Mouse (Mus musculus) kidney, adult 2 months (tissue): ENCODE measurements around the gene Aox3. TPM values are rescaled to one million over a fixed set of nuclear protein-coding genes. Genes with fewer than 3 reads are reported as not detected.

Source experiments
- DNase-seq: peaks from one replicate; pipeline ENCODE4 v3.0.0; 2021
- H3K27ac ChIP-seq: fragments of 200-500 bp; 2 replicates; pipeline ENCODE4 v1.5.1; 2012; ENCODE audit warnings: low read depth, low read length, control low read depth, inconsistent platforms; ENCODE audit not compliant: insufficient read depth
- H3K27me3 ChIP-seq: fragments of 200-500 bp; replicated peaks from 2 replicates; pipeline ENCODE4 v1.6.1; 2012; ENCODE audit warnings: mild to moderate bottlenecking, moderate library complexity, low read length, inconsistent platforms; ENCODE audit not compliant: control insufficient read depth, insufficient read depth
- H3K36me3 ChIP-seq: fragments of 200-500 bp; 2 replicates; pipeline ENCODE4 v1.6.1; 2012; ENCODE audit warnings: mild to moderate bottlenecking, moderate library complexity, low read length, inconsistent platforms; ENCODE audit not compliant: control insufficient read depth, insufficient read depth
- H3K4me1 ChIP-seq: fragments of 200-500 bp; 2 replicates; pipeline ENCODE4 v1.6.1; 2011; ENCODE audit warnings: low read length; ENCODE audit not compliant: control insufficient read depth, insufficient read depth
- H3K4me3 ChIP-seq: fragments of 200-500 bp; 2 replicates; pipeline ENCODE4 v1.5.1; 2011; ENCODE audit warnings: mild to moderate bottlenecking, low read depth, low read length, control low read depth; ENCODE audit not compliant: insufficient read depth
- CTCF ChIP-seq: fragments of 200-500 bp; conservative IDR thresholded peaks from 2 replicates; pipeline ENCODE4 v1.5.1; 2011; ENCODE audit warnings: low read depth, mild to moderate bottlenecking, control low read depth, low read length, moderate library complexity, mixed read lengths; ENCODE audit not compliant: insufficient read depth, insufficient read length
- POLR2A ChIP-seq: fragments of 200-500 bp; IDR thresholded peaks from one replicate; pipeline ENCODE4 v1.6.1; 2011; ENCODE audit warnings: low read depth, low read length, control low read depth
- WGBS: fragments of 180-500 bp; shearing (Covaris S2); methylation state at CpG from one replicate; pipeline ENCODE4 v1.1.7; 2018; 5-methylcytosine and 5-hydroxymethylcytosine counted together
- polyA plus RNA-seq: library from polyadenylated mRNA; depleted of rRNA; stranded (reverse); fragments of >200 nt; gene quantifications from 2 replicates; pipeline ENCODE4 v1.2.3, GENCODE M21; 2012

The Aox3 gene
- polyA plus RNA-seq, 1 experiment, result 1.1 TPM

- Histone ChIP-seq H3K4me3 (no peak overlapping the region), H3K27ac (no peak overlapping the region), H3K36me3 (no peaks in the 10 kb centered on the region), H3K27me3 (no peaks in the 10 kb centered on the region), H3K4me1 (no peaks in the 10 kb centered on the region)
- WGBS, result 81% methylated on average over 6 of the region's 6 CpGs
- TF ChIP-seq CTCF (no peak), POLR2A (no peak)
- DNase-seq, result no peak
These were observed 108.1 kb downstream of the Aox3 start for GRCm38 (mm10) chr1:58221070-58221469.

GRCm38 (mm10) chr1:58221879-58222278, 108.9 kb downstream of the Aox3 start:
- TF ChIP-seq CTCF (no peak), POLR2A (no peak)
- Histone ChIP-seq H3K27ac (no peak overlapping the region), H3K27me3 (no peaks in the 10 kb centered on the region), H3K4me3 (no peak overlapping the region), H3K4me1 (no peaks in the 10 kb centered on the region), H3K36me3 (no peaks in the 10 kb centered on the region)
- 74% methylated on average over 5 of the region's 5 CpGs for WGBS
- no peak for DNase-seq

DNA sequence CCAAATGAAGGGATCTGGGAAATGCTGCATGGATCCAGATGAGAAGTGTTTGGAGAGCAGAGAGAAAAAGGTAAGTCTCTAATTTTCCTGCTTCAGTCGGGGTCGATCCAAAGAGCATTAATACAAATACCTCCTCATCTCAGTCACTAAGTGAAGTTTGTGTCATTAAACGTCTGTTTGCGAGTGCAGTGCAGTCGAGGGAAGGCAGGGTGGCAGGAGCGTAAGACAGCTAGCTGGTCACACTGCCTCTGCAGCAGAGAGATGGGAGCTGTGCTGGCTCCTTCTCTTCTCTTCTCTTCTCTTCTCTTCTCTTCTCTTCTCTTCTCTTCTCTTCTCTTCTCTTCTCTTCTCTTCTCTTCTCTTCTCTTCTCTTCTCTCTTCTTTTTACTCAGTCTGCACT, 115.2 kb downstream of the Aox3 start:
- Histone ChIP-seq H3K36me3 (no peaks in the 10 kb centered on the region), H3K27ac (no peak overlapping the region), H3K4me3 (no peak overlapping the region), H3K27me3 (no peaks in the 10 kb centered on the region), H3K4me1 (no peaks in the 10 kb centered on the region)
- 72% methylated on average over 6 of the region's 6 CpGs for WGBS
- DNase-seq, result no peak
- TF ChIP-seq POLR2A (no peak), CTCF (no peak)

DNA sequence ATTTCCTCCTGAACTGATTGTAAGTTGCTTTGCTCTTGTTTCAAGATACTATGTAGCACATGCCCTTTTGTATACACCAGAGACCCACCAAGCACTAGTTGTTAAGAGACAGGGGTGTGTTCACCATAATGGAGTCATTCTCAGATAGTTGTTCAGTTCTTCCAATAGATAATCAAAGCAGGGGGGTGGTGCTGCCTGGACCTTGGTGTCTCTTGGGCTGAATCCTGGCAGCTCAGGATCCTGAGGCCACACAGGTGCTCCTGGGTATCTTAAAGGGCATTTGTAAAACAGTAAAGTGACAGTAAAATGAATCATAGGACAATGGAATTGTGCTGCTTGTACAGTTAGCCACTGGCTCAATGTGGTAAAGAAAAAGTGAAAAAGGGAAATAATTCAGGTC, 116.0 kb downstream of the Aox3 start:
- H3K27ac ChIP-seq, result no peak overlapping the region
- TF ChIP-seq CTCF (no peak), POLR2A (no peak)
- no peaks in the 10 kb centered on the region for H3K4me1 ChIP-seq
- no peaks in the 10 kb centered on the region for H3K36me3 ChIP-seq
- no peaks in the 10 kb centered on the region for H3K27me3 ChIP-seq
- no peak for DNase-seq
- no peak overlapping the region for H3K4me3 ChIP-seq

DNA sequence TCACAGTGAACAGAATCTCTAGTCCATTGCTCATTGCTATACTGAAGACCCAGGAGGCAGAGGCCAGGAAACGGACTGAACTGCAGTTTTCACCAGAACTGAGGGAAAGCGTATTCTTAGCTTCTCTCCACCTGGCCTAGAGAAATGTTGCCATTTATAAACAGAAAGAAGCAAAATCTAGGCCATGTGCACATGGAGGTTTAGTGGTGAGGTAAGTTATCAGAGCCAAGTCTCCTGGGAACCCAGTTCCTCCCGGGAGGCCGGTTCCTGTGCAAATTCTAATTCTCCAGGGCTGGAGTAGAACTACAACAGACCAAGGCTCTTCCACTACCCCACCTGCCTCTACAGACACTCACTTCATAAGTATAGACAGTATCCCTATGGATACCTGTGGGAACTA, 116.8 kb downstream of the Aox3 start:
- Histone ChIP-seq H3K27me3 (no peaks in the 10 kb centered on the region), H3K27ac (no peak overlapping the region), H3K4me1 (no peaks in the 10 kb centered on the region), H3K36me3 (no peaks in the 10 kb centered on the region), H3K4me3 (no peak overlapping the region)
- 86% methylated on average over 4 of the region's 4 CpGs for WGBS
- no peak for TF ChIP-seq CTCF
- TF ChIP-seq POLR2A, result no peak
- DNase-seq, result no peak

GRCm38 (mm10) chr1:58230542-58230941, 117.6 kb downstream of the Aox3 start:
- Histone ChIP-seq H3K4me3 (no peak overlapping the region), H3K27me3 (no peaks in the 10 kb centered on the region), H3K27ac (no peak overlapping the region), H3K4me1 (no peaks in the 10 kb centered on the region), H3K36me3 (no peaks in the 10 kb centered on the region)
- WGBS, result 54% methylated on average over 5 of the region's 5 CpGs
- no peak for DNase-seq
- TF ChIP-seq CTCF, result no peak
- TF ChIP-seq POLR2A, result no peak

DNA sequence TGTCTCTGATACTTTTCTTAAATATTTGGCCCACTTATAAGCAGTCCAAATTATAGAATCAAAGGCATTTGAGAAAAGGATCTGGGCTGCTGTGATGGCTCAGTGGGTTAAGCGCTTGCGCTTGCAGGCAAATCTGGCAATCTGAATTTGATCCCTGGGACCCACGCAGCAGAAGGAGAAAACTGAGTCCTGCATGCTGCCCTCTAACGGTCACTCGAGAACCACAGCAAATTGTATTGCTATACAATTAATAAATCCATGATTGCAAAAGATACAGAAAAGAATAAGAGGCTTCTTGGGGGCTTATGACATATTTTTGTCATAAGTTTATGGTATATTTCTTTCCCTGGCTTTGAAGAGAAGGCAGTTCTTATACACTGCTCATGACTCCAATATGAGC, 122.5 kb downstream of the Aox3 start:
- H3K4me3 ChIP-seq, result no peak overlapping the region
- WGBS, result 44% methylated on average over 5 of the region's 5 CpGs

More for the DNA sequence above, 122.5 kb downstream of the Aox3 start:
- Histone ChIP-seq H3K27me3 (no peaks in the 10 kb centered on the region), H3K4me1 (no peaks in the 10 kb centered on the region), H3K27ac (no peak overlapping the region), H3K36me3 (no peaks in the 10 kb centered on the region)
- TF ChIP-seq CTCF, result no peak
- TF ChIP-seq POLR2A, result no peak
- DNase-seq, result no peak
